Mouse (Mus musculus) thymus, adult 2 months (tissue): ENCODE results near the gene Lrrtm3. TPM values are rescaled to one million over a fixed set of nuclear protein-coding genes. Genes with fewer than 3 reads are reported as not detected.

Experiments used
- DNase-seq: peaks from one replicate; pipeline ENCODE4 v3.0.0; 2021
- H3K27ac ChIP-seq: fragments of 200-500 bp; 2 replicates; pipeline ENCODE4 v1.5.1; 2012; ENCODE audit warnings: low read length, control low read depth; ENCODE audit not compliant: control insufficient read depth, insufficient read depth
- H3K27me3 ChIP-seq: fragments of 200-500 bp; 2 replicates; pipeline ENCODE4 v1.6.1; 2012; ENCODE audit warnings: mild to moderate bottlenecking, low read length, moderate library complexity, mixed read lengths; ENCODE audit not compliant: control insufficient read depth, insufficient read depth
- H3K36me3 ChIP-seq: fragments of 200-500 bp; 2 replicates; pipeline ENCODE4 v1.6.1; 2012; ENCODE audit warnings: mild to moderate bottlenecking, low read length, moderate library complexity; ENCODE audit not compliant: control insufficient read depth, insufficient read depth
- H3K4me1 ChIP-seq: fragments of 200-500 bp; replicated peaks from 2 replicates; pipeline ENCODE4 v1.6.1; 2012; ENCODE audit warnings: low read length; ENCODE audit not compliant: control insufficient read depth, insufficient read depth
- H3K4me3 ChIP-seq: fragments of 200-500 bp; 2 replicates; pipeline ENCODE4 v1.5.1; 2012; ENCODE audit warnings: mild to moderate bottlenecking, low read length, control low read depth, moderate library complexity; ENCODE audit not compliant: control insufficient read depth, insufficient read depth
- CTCF ChIP-seq: fragments of 200-500 bp; IDR thresholded peaks from 2 replicates; pipeline ENCODE4 v1.5.1; 2012; ENCODE audit warnings: mild to moderate bottlenecking, control low read depth, low read length, moderate library complexity, borderline replicate concordance; ENCODE audit not compliant: control insufficient read depth, poor library complexity, insufficient read depth; ENCODE audit errors: extremely low read depth
- POLR2A ChIP-seq: fragments of 200-500 bp; IDR thresholded peaks from 2 replicates; pipeline ENCODE4 v1.6.1; 2012; ENCODE audit warnings: mild to moderate bottlenecking, low read length, control low read depth, moderate library complexity; ENCODE audit not compliant: control insufficient read depth, poor library complexity, insufficient read depth; ENCODE audit errors: extremely low read depth
- WGBS: fragments of 180-500 bp; shearing (Covaris S2); methylation state at CpG from one replicate; pipeline ENCODE4 v1.1.7; 2018; 5-methylcytosine and 5-hydroxymethylcytosine counted together
- polyA plus RNA-seq: library from polyadenylated mRNA; depleted of rRNA; stranded (reverse); fragments of >200 nt; gene quantifications from 2 replicates; pipeline ENCODE4 v1.2.3, GENCODE M21; 2012; rRNA removed

Lrrtm3 gene
- polyA plus RNA-seq, 1 experiment: not detected

GRCm38 (mm10) chr10:63908878-63909277 lies 181.2 kb downstream of the Lrrtm3 start:
- Histone ChIP-seq H3K4me1 (no peaks in the 10 kb centered on the region), H3K36me3 (no peaks in the 10 kb centered on the region), H3K27ac (no peak overlapping the region), H3K27me3 (no peaks in the 10 kb centered on the region), H3K4me3 (no peak overlapping the region)
- no peak for DNase-seq
- no peak for TF ChIP-seq POLR2A
- no peak for TF ChIP-seq CTCF

- H3K27ac ChIP-seq: no peak overlapping the region
- no peak for TF ChIP-seq CTCF
- TF ChIP-seq POLR2A: no peak
- H3K36me3 ChIP-seq: no peaks in the 10 kb centered on the region
- no peaks in the 10 kb centered on the region for H3K27me3 ChIP-seq
- no peaks in the 10 kb centered on the region for H3K4me1 ChIP-seq
- DNase-seq: no peak
- no peak overlapping the region for H3K4me3 ChIP-seq
Observed at GRCm38 (mm10) chr10:63899891-63900290, 190.2 kb downstream of the Lrrtm3 start.

GRCm38 (mm10) chr10:63894612-63895011 lies 195.5 kb downstream of the Lrrtm3 start:
- WGBS: 93% methylated on average over 5 of the region's 5 CpGs
- Histone ChIP-seq H3K27me3 (no peaks in the 10 kb centered on the region), H3K4me1 (no peaks in the 10 kb centered on the region), H3K4me3 (no peak overlapping the region), H3K36me3 (no peaks in the 10 kb centered on the region), H3K27ac (no peak overlapping the region)
- DNase-seq: no peak
- no peak for TF ChIP-seq CTCF
- no peak for TF ChIP-seq POLR2A

- H3K36me3 ChIP-seq: no peaks in the 10 kb centered on the region
- WGBS: 86% methylated on average over 23 of the region's 23 CpGs
- no peak overlapping the region for H3K27ac ChIP-seq
- no peaks in the 10 kb centered on the region for H3K4me1 ChIP-seq
- H3K4me3 ChIP-seq: no peak overlapping the region
- no peak for DNase-seq
- H3K27me3 ChIP-seq: no peaks in the 10 kb centered on the region
- TF ChIP-seq POLR2A: no peak
- no peak for TF ChIP-seq CTCF
Observed at GRCm38 (mm10) chr10:63886449-63887088, 203.5 kb downstream of the Lrrtm3 start.

- no peak overlapping the region for H3K27ac ChIP-seq
- H3K4me3 ChIP-seq: no peak overlapping the region
- no peaks in the 10 kb centered on the region for H3K27me3 ChIP-seq
- H3K4me1 ChIP-seq: no peaks in the 10 kb centered on the region
- H3K36me3 ChIP-seq: no peaks in the 10 kb centered on the region
- DNase-seq: no peak
- 92% methylated on average over 5 of the region's 5 CpGs for WGBS
- TF ChIP-seq CTCF: no peak
- TF ChIP-seq POLR2A: no peak
Observed at GRCm38 (mm10) chr10:63880462-63880903, 209.6 kb downstream of the Lrrtm3 start.

Other genes starting within 250 kb of the Lrrtm3 start
- gene Gm10118, start 162.8 kb downstream of the Lrrtm3 start, polyA plus RNA-seq: not detected in 2 replicates